Mouse (Mus musculus): ENCODE measurements around the gene Ppp1r3f. TPM values are rescaled to one million over a fixed set of nuclear protein-coding genes. Genes with fewer than 3 reads are reported as not detected.

The Ppp1r3f gene
- polyA plus RNA-seq, 1 experiment from 2014 or later, result 5.4 TPM

Other genes with a start within 250 kb of the Ppp1r3f start
- 1.5 and 1.9 TPM in 2 replicates for gene Usp27x, start 198.5 kb downstream of the Ppp1r3f start, polyA plus RNA-seq (2015; fragmentation: Nextera tagmentation; extraction: Ambion mirVana)
- 0.14 TPM in 1 of 2 replicates, not detected in the other for gene Foxp3, start 639 bp downstream of the Ppp1r3f start, polyA plus RNA-seq (2015; fragmentation: Nextera tagmentation; extraction: Ambion mirVana)
- gene Ccdc22, start 31.2 kb upstream of the Ppp1r3f start, polyA plus RNA-seq (2015; fragmentation: Nextera tagmentation; extraction: Ambion mirVana), result 28.0 and 29.6 TPM in 2 replicates
- gene Cacna1f, start 32.8 kb upstream of the Ppp1r3f start, polyA plus RNA-seq (2015; fragmentation: Nextera tagmentation; extraction: Ambion mirVana), result 0.11 and 0.13 TPM in 2 replicates
- gene Syp, start 64.2 kb upstream of the Ppp1r3f start, polyA plus RNA-seq (2015; fragmentation: Nextera tagmentation; extraction: Ambion mirVana), result 108 and 118 TPM in 2 replicates
- gene Prickle3, start 83.0 kb upstream of the Ppp1r3f start, polyA plus RNA-seq (2015; fragmentation: Nextera tagmentation; extraction: Ambion mirVana), result 1.9 and 2.1 TPM in 2 replicates
- gene Plp2, start 97.1 kb upstream of the Ppp1r3f start, polyA plus RNA-seq (2015; fragmentation: Nextera tagmentation; extraction: Ambion mirVana), result 27.2 and 33.4 TPM in 2 replicates
- gene Magix, start 107.0 kb upstream of the Ppp1r3f start, polyA plus RNA-seq (2015; fragmentation: Nextera tagmentation; extraction: Ambion mirVana), result 0.18 TPM in 1 of 2 replicates, not detected in the other
- gene Gpkow, start 122.8 kb upstream of the Ppp1r3f start, polyA plus RNA-seq (2015; fragmentation: Nextera tagmentation; extraction: Ambion mirVana), result 43.2 and 50.4 TPM in 2 replicates
- gene Wdr45, start 140.1 kb upstream of the Ppp1r3f start, polyA plus RNA-seq (2015; fragmentation: Nextera tagmentation; extraction: Ambion mirVana), result 35.0 and 36.5 TPM in 2 replicates
- not detected in 2 replicates for gene Gm45208, start 148.0 kb upstream of the Ppp1r3f start, polyA plus RNA-seq (2015; fragmentation: Nextera tagmentation; extraction: Ambion mirVana)
- gene Praf2, start 154.2 kb upstream of the Ppp1r3f start, polyA plus RNA-seq (2015; fragmentation: Nextera tagmentation; extraction: Ambion mirVana), result 115 and 134 TPM in 2 replicates
- gene Ccdc120, start 176.6 kb upstream of the Ppp1r3f start, polyA plus RNA-seq (2015; fragmentation: Nextera tagmentation; extraction: Ambion mirVana), result 39.3 and 43.2 TPM in 2 replicates
- gene Tfe3, start 188.3 kb upstream of the Ppp1r3f start, polyA plus RNA-seq (2015; fragmentation: Nextera tagmentation; extraction: Ambion mirVana), result 25.8 and 28.6 TPM in 2 replicates
- gene Gripap1, start 215.5 kb upstream of the Ppp1r3f start, polyA plus RNA-seq (2015; fragmentation: Nextera tagmentation; extraction: Ambion mirVana), result 74.9 and 77.1 TPM in 2 replicates
- 4.9 and 6.2 TPM in 2 replicates for gene Kcnd1, start 248.0 kb upstream of the Ppp1r3f start, polyA plus RNA-seq (2015; fragmentation: Nextera tagmentation; extraction: Ambion mirVana)

Measured in neural tube, embryonic 13.5 days (tissue).